Mouse (Mus musculus) lung, postnatal 4 days (tissue): ENCODE measurements around the gene Tgfbr3.

Experiments
- DNase-seq, 2 experiments: peaks; one replicate each; pipeline ENCODE4 v3.0.0; 2021

Gene Tgfbr3

DNA sequence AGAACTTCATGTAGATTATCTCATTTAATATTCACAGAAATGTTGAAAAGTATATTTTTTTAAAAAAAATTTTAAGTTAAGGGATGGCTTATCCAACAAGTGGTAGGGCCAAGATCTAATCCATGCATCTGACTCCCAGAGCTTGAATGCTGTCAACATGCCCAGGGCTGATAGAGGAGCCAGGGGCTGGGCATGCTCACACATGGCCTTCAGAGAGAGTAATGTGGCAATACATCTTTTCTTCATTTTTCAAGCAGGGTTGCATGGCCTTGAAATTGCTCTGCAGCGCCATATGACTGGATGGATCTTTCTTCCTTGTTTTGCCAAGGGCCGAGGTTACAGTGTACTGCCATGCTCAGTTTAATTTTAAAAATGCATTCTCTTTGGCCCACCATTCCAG lies 185.8 kb downstream of the Tgfbr3 start:
- DNase-seq, result no peak

DNA sequence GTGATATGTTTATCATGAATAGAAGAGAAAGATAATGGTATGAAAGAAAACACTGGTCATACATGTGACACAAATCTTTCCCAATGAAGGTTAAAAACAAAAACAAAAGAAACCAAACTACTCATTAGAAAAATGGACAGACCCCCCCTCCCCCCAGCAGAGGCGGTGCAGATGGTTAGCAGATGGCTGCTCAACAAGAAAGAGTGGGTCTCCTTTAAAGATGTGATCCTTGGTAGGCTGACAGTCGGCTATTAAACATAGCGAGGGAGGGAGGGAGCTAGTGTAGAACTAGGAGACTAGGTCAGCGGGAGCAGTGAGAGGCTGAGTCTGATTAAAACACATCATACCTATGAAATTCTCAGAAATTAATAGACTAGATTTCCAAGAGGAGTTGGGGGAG lies 186.5 kb downstream of the Tgfbr3 start:
- no peak for DNase-seq

DNA sequence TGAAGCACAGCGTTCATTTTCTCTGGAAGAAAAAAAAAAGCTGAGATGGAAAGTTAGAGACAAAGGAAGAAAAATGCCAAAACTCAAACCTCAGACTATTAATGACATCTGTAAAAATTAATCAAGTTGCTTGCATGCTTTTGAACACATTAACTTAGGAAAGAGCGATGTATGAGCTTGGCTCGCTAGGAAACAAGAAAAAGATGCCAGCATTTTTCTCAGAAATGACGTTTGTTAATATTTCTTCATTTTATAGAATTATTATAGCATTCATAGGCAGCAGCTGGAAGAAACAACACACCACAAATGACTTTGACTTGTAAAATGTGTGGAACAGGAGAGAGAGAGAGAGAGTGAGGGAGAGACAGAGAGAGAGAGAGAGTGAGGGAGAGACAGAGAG lies 187.7 kb downstream of the Tgfbr3 start:
- DNase-seq, result no peak

DNA sequence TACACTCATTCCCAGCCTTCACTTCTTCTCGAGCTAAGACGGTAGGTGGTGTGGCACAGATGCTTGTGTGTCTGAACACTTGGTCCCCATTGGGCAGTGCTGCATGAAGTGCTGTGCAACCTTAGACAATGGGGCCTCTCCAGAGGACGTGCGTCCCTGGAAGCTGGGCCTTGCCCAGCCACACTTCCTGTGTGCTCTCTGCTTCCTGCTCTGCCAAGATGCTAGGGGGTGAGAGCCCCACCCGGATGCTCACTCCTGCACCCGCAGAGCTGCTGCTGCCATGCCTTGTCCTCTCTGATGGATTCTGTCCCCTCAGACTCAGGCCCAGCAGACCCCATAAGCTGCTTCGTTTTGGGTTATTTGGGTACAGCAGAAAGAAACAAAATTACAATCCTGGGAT lies 188.3 kb downstream of the Tgfbr3 start:
- peak; percentile 48 to 78 for DNase-seq

DNA sequence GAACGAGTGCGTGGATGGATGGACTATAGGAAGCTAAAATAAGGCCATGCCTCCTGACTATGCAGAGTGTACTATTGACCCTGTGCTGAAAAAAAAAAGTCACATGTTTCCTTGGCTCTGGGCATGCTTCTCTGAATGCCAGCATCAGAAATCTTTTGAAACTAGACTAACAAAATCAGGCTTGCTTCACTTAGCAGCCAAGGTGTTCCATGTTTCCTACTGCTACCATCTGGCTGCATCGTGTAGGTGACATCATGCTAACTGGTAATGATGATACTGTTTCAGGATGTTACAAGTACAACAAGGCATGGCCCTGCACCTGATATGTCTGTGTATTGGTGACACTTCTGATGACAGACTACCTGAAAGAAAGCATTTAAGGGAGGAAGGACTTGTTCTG lies 189.8 kb downstream of the Tgfbr3 start:
- DNase-seq, result no peak

DNA sequence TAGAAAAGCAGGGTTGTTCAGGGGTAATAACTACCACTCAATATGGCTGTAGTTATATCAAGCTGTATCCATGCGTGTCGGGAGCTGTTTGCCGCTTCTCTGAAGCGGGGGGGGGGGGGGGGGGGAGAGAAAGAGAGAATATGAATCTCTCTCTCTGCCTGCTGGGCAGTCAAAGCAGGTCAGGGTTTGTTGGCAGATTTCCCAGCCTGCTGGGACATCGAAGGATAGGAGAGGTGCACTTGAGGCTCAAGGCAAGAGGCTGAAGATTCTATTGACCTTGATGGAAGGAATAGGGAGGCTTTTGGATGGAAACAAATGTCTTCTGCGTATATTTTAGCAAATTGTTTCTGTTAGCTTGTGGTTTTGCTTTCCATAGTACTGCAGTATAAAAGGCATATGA lies 190.4 kb downstream of the Tgfbr3 start:
- no peak for DNase-seq

DNA sequence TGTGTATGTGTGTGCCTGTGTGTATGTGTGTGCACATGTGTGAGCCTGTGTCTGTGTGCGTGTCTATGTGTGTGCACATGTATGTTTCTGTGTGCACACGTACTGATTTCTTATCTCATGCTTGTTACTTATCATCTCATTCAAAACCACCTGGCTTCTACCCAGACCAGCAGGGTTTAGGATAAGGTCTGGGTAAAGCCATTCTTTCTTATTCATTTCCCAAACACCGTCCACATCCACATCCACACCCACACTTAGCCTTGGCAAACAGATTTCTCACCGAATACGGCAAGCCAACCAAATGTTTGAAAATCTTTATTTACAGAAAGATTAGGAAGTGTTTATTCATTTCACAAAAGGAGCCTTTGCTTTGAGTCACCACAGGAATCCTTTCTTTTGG lies 191.4 kb downstream of the Tgfbr3 start:
- DNase-seq, result no peak

DNA sequence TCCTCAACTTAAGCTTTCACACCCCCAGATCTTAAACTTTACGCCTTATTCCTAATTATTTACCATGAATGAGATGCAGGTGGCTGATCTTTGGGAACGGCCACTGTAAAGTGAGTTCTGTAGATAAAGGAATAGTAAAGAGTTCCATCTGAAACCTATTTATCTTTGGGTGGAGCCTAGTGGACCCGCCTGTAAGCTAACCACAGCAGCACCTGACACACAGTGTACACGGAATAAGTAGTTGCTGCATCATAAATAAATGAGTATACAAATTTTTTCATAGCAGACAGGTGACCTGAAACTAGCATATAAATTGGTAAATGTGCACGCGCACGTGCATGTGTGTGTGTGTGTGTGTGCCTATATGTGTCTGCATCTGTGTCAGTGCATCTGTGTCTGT lies 192.1 kb downstream of the Tgfbr3 start:
- DNase-seq, result no peak

DNA sequence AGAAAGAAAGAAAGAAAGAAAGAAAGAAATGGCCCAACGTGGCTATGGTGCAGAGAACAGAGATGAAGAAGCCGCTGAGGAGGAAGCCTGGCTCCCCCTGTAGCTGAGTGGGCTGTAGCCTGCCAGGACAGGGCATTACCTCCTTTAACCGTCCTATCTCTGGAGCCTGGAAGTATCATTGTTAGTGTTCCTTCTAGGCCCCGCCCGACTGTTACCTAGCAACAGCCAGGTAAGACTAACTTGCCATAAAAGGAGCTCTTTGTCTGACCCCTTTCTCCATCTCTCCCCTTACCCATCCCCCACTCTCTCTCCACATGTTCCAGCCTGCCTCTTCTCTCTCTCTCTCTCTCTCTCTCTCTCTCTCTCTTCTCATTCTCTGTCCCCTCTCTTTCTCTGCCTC lies 195.2 kb downstream of the Tgfbr3 start:
- DNase-seq, result no peak

DNA sequence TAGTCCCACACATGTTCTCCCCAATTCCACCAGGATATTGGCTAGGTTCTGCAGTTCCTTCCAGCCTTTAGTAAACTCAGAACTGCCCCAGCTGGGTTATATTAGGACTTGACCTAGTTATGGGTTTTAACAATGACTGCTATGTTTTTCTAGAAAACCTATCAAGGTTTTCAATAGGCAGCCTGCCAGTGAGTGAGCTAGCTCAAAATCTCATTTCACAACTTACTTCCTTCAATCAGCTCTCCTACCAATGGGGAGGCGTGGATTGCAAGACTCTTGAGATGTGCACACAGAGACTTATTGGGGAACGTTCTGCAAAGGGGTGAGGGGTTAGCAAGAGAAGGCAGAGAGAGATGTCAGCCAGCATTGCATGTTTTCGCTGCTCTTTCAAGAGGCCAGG lies 196.2 kb downstream of the Tgfbr3 start:
- no peak for DNase-seq

DNA sequence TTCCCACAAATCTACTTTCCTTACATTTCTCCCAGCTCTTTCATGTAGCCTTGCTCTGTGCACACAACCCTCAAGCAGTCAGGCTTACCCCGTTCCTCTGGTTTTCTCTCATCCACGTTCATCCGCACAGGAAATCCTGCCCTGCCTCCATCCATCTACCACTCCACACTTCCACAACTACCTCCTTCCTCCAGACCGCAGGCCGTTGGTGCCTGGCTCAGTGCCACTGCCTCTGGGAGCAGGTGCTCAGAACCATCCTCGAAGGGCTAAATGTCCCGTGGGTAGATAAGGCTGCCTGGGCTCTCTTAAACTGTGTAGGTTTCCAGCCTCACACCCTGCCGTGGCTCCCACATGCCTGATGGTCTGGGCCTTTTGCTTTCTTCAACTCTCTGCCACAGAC lies 197.3 kb downstream of the Tgfbr3 start:
- DNase-seq, result peak in 1 of 2 experiments; percentile 49

DNA sequence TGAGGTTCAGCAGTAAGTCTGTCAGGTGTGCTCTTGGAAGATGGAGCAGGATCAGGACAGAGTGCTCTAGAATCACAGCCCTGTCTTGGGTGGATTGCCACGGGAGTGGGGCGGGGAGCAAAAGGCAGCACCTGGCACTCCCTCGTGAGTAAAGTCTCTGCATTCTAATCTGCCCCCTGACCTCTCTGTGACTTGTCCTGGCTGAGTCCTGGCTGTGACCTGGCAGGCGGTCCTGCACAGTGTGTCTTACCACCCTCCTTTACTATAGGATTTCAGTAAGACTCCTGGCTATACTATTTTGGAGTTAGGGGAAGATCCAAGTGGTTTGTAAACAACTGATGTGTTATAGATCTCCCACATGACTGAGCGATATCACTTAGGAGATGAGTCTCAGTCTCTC lies 199.5 kb downstream of the Tgfbr3 start:
- DNase-seq, result no peak

DNA sequence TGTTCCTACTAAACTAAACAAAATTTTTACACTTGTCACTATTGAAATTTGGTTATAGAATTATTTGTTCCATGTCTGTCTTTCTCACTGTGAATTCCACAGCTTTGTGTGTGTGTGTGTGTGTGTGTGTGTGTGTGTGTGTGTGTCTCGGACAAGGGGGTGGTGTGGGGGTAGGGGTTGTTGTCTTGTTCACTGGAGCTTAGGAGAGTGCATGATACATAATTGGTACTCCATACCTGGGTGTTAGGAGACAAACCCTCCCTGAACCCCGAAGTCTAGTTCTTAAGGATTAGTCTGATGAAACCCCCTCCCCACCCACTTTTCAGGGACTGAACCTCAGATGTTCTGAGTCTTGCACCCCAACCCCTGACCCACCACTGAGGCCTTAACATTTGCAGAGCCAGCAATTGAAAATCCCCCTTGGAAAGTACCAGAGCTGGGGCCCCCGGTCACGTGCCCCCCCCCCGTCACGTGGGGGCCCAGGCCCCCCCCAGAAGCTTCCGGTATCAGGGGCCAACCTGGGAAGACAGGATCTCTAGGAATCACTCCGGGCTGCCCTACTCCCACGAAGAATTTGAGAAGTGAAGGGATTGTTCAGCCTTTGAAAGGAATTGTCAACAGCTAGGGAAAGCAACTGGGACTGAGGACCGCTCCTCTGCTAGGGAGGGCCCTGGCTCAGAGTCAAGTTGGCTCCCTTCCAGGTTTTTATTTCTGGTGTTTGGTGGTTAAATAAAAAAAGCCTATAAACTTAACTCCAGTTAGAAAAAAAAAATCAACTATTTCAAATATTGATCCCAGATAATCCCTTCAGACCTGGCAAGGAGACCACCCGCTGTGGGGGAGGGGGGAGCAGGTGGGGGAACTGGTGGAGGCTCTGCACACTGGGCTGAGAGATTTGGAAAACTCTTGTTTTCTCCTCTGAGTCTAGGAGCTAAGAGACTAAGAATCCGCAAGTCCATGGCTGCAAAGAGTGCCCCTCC lies 201.3 kb downstream of the Tgfbr3 start:
- peak; percentile 77 to 85 for DNase-seq

DNA sequence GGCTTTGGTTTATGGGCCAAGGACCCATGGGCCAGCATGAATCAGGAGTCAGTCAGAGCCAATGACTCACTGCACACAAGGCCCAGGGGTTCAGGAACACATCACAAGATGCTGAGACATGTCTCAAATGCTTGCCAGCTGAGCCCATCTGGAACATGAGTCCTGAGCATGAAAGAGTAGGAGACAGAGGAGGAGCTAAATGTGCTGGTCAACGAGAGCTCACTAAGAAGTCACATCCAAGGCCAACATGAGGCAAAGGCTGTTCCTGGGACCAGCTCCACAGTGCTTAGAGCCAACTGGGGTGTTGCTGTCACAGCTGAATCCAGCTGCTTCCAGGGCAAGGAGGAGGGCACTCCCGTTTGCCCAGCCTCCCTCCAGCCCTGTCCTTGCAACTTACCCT lies 202.1 kb downstream of the Tgfbr3 start:
- DNase-seq, result peak; percentile 78 to 93

DNA sequence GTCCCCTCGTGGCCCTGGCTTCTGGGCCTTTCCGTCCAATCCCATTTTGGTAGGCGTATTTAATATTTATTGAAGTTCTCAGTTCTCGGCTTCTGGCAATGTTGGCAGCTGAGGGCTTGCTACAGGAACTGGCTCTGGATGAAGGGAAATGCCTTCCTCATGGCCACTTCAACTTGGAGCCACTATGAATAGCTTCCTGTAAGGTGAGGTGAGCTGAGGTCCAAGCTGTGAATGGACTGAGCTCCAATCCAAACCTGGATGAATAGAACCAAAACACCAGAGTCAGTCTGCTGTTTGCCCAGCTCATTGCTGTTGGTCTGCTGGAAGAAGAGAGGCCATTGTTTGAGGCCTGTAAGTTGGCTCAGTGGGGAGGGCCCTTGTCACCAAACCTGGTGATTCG lies 203.3 kb downstream of the Tgfbr3 start:
- DNase-seq, result no peak

DNA sequence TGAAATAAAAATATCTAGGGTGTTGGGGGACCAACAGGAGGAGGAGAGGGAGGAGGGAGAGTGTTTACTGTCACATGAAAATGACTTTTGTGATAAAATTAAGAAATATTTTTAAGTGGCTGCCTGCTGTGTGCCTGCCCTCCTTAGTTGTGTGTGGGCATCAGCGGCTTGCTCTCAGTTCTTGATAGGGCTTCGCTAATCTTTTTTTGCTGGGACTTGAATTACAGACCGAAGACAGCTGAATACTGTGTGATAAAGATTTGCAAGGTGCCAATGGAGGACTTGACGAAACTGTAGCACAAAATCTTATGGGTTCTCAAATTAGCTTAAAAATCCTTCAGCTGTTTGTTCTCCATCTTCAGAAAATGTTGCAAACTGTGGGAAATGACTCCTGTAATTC lies 205.0 kb downstream of the Tgfbr3 start:
- no peak for DNase-seq

DNA sequence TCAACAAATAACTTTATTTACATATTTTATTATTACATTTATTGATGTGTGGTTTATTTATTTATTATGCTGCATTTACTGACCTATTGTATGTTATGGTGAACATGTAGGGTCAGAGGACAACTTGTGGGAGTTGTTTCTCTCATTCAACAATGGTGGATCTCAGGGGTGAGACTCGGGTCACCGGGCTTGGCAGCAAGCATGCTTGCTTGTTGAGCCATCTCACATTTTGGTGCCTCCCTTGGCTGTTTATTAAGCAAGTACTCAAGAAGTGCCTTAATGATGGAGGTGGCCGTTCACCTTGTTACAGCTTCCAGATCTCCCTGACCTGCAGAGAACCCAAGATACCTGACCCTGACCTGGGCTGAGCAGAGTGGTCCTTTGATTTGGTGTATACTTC lies 207.4 kb downstream of the Tgfbr3 start:
- DNase-seq, result no peak

DNA sequence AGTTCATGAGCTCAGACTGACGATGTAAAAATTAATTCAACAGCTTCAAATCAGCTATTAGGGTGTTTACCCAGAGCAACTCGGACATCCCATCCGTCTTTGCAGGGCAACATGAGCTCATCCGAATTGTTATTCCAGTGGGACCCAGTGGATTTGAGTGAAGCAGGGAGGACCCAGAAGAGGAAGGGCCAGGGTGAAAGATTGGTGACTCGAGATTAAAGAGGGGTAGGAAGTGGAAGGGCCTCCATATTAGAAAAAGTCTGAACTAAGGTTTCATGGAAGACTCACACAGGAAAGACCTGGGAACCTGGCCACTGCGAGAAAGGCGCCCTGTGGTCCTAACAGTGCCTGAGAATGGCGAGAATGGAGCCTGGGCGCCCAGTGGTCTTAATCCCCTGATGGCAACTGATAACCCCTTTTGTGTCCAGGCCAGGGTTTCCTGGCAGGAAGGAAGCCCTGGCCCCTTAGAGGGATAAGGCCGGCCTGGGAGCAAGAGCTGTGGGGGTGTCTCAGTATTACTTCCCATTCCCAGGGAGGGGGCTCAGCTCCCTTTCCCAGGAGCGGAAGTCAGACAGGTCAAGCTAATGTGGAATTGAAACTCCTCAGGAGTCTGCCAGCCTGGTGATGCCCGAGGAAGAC lies 208.3 kb downstream of the Tgfbr3 start:
- peak in 1 of 2 experiments; percentile 47 for DNase-seq

DNA sequence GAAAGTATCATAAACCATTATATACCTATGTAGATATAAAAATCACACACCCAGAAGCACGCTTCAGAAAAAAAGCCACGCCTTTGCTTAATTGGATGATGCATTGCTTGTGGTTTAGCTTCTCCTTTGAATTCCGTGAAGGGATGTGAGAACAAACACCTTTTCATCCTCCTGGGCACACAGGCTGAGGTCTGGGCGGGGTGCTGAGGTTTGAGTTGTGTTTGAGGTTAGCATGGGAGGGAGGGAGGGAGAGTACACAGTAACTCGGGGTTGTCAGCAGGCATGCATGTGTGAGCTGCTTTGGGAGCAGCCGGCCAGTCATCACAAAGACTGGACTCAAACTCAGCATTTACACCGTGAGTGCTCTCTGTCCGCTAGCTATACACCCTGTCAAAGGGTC lies 209.5 kb downstream of the Tgfbr3 start:
- DNase-seq, result no peak

DNA sequence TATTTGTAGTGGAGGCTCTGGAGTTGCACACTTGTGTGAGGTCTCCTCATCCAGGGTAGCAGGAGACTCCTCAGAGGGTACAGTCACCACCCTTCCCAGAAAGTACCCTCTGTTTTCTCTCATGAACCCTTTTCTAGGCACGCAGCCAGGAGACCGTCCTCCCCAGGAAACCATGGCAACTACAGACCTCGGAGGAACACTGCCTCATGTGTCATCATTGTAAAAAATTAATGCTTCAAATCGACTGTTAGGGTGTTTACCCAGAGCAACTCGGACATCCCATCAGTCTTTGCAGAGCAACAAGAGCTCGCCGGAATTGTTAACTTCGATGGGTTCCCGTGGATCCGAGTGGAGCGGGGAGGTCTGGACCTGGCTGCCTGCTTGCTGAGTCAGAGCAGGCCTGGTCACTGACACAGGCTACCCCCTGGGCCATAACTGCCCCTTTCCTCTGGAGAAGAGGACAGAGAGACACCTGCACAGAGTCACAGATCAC lies 210.2 kb downstream of the Tgfbr3 start:
- DNase-seq, result peak; percentile 56 to 61

DNA sequence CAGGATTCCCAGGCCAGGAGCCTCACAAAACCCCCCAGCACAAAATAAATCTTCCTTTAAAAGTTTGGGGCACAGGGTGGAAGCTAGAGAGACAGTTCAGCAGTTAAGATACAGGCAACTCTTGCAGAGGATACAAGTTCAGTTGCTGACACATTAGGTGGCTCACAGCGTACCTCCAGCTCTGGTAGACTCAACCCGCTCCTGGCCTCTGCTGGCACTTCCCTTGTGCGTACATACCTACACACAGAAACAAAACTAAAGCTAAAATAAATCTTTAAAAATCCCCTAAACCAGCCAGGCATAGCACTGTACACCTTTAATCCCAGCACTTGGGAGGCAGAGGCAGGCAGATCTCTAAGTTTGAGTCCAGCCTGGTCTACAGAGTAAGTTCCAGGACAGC lies 211.1 kb downstream of the Tgfbr3 start:
- DNase-seq, result no peak

DNA sequence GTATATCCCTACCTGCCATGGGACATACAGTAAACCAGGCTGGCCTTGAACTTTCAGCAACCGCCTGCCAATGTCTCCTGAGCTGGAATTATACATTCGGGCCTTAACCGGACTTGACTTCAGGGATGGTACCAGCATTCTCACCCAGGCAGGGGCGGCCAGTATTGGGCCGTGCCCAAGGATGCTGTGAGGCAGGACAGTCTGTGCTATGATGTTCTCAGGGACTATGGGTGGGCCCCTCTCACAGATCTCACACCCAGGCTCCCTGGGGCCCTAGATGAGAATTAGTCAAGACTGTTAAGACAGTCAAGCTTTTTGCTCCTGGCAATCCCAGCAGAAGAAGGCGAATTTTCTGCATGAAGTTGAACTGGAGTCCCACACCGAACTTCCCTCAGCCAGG lies 211.5 kb downstream of the Tgfbr3 start:
- no peak for DNase-seq

DNA sequence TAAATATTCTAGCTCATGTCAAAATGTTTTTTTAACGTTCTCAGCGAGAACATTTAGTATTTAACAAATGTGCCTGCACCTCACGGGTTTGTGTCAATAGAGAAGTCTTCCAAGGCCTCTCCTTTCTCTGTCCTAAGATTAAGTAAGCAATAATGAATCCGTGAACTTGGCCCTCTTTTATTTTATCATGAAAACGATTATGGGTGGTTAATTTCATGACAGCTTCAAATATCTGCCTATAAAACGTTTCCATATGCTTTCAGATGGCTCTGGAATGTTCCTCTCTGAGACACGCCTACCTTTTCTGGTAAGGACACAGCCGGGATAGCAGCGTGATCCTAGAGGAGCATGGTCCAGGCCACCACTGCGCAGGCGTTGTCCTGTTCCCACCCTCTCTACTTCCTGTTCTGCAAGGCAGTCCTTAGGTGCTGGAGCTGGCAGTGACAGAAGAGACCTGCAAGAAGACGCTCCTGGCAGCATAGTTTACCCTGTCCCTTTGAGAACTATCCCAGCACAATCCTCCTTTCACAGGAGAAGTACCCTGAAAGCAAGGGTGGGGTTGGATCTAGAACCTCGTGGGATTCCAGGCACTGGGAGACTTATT lies 214.3 kb downstream of the Tgfbr3 start:
- DNase-seq, result peak; percentile 31 to 70

DNA sequence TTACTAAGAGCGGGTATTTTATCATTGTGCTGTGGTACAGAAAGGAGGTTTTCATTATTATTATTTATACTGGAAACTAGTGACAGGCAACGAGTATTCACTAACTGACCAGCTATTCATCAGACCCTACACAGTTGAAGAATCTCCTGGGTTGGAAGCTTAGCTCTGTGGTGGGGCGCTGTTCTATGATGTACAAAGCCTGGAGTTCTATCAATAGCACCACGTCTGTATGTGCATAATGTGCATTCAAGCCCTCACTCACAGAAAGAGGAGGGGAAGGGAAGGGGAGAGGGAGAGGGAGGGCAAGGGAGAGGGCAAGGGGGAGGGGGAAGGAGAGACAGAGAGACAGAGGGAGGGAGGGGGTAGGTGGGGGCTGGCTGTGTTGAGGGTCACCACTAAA lies 215.1 kb downstream of the Tgfbr3 start:
- DNase-seq, result no peak
